Mouse (Mus musculus) cerebellum, adult 9-10 months (tissue): ENCODE data around the gene Maf.

Experiments used
- DNase-seq: peaks from one replicate; pipeline ENCODE4 v3.0.0; 2022

Maf gene

DNA sequence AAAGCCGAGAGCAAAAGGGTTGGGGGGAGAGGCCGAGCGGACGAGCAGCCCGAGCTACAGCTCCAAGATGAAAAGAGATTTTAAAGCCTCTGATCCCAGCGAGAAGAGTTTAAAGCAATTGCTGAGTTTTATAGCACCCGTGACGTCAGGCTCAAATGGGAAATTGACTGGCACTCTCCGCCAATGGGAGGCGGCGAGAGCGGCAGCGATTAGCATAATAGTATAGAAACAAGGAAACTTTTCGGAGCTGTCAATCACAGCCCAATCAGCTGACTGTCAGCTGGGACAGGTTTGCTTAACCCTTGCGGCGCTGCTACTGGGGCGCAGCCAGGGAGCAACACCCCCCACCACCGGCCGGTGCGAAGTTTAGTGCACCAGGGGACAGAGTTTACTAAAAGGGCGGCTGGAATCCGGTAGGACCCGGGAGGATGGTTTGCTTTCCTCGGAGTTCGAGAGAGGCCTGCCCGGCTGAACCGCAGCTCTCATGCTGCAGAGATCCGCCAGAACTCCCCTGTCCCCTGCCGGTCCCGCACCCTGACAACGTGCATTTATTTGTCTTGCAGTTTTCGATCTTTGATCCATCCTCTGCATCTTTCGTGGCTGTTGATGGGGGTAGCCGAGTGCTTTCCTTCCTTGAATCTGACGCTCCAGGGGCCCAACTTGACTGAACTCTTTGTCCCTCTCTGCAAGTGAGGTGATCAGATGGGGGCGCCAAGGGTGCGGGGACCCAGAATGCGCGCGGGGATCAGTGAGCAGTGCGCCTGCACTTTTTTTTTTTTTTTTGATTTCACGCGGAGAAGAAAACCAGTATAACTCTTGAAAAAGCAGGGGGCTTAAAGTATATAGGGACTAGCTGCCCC, at the start of gene Maf:
TSS of gene Maf (minus strand) at position 64 of the 860 bp plus-strand sequence.
- peak; percentile 81 for DNase-seq

GRCm38 (mm10) chr8:115756965-115757364, 49.4 kb upstream of the Maf start:
- DNase-seq = no peak

- DNase-seq = peak; percentile 94
Observed at GRCm38 (mm10) chr8:115756027-115756426, 48.4 kb upstream of the Maf start.

GRCm38 (mm10) chr8:115754694-115755093, 47.1 kb upstream of the Maf start:
- DNase-seq = no peak

DNA sequence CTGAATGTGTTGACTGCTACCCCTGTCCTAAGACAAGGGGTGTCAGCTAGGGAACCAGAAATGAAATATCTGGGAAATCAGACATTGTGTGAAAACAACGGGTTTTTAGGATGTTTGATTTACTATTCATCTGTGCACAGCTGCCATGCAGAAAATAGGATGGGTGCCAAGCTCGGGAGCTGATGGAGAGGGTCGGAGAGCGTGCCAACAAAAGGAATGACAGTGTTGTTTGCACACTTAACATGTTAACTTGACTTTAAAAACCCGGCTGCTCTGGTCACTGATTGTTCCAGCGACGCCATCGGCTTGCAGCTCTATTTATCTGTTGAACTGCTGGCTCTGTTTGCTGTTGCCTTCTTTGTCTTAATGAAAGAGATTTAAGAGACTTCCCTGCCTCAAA, 46.2 kb upstream of the Maf start:
- DNase-seq = no peak

DNA sequence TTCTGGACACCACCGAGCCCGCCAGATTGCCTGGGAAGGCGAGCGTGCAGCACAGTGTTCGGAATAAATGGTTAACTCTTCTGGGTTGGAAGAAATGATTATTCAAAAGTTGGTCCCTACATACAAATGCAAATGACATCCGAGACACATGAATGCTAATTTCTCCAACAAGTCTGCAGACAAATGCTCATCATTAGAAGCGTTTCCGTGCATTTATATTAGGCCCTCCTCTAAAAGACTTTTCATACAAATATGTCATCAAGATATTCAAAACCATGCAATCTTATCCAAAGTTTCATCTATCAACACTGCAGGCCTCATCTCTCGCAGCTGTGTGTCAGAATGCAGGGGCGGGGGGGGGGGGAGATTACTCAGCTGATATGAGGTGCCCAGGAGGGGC, 39.8 kb upstream of the Maf start:
- no peak for DNase-seq

DNA sequence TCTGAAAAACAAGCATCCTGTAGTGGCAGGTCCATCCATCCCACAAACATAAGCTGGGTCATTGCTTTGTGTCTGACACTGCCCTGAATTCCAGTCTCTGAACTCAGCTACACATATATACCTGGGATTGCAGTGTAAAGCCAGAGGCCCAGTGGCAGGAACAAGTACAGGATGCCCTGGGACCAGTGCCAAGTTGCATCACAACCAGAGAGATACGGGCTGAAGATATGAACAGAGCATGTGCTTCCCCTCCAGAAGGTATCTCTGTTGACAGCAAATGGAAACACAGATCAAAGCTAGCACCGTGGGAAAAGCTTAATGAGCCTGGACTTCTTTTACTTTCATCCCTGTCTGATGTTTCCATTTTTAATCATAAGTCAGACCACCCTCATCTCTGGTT, 38.1 kb upstream of the Maf start:
- DNase-seq = no peak

- no peak for DNase-seq
Observed at GRCm38 (mm10) chr8:115743441-115743840, 35.8 kb upstream of the Maf start.

DNA sequence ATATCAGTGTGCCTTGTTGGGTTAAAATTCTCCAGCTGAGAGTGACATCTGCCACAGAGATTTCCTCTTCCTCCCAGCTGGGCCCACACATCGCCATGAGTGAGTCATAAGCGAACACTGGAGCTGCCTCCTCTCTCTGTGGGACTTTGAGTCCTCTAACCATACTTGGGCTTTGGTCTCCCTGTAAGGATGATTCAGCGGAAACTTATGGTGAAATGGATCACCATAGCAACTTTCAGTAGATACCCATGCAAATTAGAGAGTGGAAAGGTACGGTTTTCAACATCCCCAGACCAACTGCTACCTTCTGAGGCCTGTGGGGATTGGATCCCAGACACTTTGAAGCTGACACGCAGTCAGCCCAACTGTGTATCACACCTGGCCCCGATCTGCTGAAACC, 35.1 kb upstream of the Maf start:
- DNase-seq = no peak

GRCm38 (mm10) chr8:115741964-115742363, 34.4 kb upstream of the Maf start:
- no peak for DNase-seq

GRCm38 (mm10) chr8:115739756-115740155, 32.2 kb upstream of the Maf start:
- no peak for DNase-seq

GRCm38 (mm10) chr8:115732401-115732800, 24.8 kb upstream of the Maf start:
- DNase-seq = no peak

DNA sequence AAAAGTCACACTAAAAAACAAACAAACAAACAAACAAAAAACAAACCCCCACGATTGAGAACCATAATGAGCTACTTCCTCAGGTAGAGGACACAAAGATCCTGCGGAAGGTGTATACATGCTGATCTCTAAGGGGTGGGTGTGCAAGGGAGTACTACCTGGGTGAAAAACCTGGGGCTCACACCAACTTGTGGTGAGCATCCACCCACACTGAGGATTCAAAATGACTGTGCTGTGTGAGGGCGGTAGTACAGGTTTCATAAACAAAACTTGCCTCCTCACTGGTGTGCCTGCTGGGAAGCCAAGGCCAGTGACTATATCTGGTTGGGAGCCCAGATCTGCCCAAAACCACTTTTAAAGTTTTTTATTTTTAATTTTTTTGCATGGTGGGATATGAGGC, 19.2 kb upstream of the Maf start:
- DNase-seq = no peak

GRCm38 (mm10) chr8:115726231-115726630, 18.6 kb upstream of the Maf start:
- DNase-seq = no peak

DNA sequence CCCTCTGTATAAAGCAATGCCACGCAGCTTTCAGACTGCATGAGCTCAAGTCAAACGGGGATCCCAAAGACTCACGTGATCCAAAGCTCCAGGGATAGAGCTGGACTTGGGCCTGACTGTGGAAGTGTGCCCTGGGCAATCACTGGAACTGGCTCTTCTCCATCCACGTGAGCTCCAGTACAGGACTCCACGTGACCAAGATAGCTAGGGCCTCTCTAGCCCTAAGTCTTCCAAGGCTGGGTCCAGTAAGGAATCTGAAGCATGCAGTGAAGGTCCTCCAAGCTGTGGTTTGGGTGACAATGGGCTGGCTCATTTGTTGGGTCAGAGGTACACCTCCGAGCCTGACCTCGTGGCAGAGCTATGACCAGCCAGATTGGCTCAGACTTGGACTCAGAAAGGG, 11.5 kb upstream of the Maf start:
- no peak for DNase-seq

DNA sequence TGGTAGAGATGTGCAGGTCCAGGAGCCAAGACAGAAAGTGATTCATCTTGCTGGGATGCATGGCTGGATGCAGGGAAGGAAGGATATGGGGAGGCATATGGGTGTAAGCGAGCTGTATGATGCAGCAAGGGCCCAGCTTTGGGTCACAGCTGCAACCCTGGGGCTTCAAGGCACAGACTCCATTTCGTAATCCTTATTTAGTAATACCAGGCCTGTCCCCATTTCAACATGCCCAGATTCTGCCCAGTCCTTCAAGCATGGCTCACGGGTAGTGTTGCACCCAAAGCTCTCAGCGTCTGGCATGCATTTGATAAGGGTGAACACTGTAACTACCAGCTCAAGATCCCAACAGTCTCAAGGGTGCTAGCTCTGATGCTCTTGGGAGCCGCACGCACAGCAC, 11.0 kb upstream of the Maf start:
- DNase-seq = no peak

DNA sequence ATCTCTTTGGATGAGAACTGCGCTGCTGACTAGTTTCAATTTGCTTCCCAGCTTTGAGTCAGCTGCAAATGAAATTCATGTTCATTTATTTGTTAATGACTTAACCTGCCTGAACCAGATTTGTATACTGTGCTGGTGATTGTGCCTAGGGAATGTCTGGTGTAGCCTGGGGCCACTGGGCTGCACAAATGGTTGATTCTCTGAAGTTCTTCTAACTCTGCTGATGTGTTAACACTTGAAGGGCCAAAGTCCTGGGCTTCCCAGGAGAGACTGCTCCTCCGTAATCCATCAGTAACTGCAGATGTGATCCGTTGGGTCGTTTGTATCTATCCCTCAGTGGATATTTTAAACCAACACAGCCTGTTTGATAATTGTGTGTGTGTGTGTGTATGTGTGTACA, 7.7 kb upstream of the Maf start:
- no peak for DNase-seq

GRCm38 (mm10) chr8:115711106-115711505, 3.5 kb upstream of the Maf start:
- no peak for DNase-seq

DNA sequence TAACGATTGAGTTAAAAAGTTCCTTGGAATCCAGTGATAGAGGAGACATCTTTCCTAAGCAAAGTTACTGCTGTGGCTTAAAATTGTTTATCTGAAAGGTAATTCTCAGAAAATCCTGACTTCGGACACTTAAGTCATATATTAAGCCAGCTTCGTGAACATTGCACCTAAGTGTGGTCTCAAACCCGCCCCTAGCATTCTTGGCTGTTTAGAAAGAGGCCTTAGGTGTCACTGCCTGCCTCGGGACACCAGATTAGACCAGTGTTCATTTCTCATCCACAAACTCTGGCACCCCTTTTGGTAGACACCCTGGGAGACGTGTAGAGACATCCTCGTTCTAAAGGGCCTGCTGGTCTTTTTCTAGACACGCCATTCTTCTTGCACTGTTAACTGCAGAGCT, 2.3 kb upstream of the Maf start:
- DNase-seq = no peak

DNA sequence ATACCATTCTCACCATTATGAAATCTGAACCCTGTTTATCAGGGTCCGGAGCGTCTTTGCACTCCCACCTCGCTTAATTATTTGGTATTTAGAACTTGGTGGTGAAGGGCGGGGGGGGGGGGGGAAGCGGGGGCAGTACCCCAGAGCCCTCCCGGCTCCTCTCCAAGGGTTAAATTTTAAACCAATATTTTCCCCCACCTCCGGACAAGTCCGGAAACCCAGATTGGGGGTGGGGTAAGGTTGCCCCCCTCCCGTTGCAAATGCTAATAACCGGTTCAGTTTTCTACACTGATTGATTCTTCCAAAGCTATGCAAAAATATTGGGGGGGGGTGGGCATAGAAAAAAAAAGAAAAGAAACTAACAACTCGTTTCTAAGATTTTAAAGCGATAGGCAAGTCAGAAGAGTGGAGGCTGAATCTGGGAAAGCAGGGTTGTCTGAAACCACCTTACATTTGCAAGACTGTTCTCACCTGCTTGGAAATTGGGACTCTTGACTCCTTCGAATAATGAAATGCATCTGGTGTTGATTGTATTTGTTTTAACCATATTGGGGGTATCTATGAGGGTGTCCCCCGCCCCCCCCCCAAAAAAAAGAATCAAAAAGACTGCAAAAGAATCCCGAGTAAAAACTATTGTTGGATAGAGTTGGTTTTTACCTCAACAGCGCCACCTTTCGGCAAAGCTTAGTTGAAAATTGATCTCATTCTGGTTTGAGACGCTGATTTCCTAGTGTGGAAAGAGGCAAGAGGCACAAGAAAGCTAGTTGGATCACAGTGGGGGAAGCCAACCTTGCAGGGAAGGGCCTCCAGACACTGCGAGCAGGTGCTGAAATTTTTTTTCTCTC, 1.6 kb upstream of the Maf start:
- peak; percentile 86 for DNase-seq

- DNase-seq = peak; percentile 76
Observed at GRCm38 (mm10) chr8:115706861-115707730, 498 bp downstream of the Maf start.

DNA sequence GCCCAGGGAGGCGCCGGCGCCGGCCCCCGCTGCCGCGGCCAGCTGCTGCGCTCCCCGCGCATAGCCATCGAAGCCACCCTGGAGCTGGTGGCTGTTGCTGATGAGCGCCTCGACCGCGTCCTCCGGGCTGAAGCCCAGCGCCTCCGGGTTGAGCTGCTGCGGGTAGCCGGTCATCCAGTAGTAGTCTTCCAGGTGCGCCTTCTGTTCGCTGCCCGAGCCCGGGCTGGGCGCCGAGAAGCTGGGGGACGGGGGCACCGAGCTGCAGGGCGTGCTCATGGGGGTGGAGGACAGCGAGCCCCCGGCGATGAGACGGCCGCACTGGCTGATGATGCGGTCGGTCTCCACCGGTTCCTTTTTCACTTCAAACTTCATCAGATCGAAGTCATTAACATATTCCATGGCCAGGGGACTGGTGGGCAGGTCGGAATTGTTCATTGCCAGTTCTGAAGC, 1.2 kb downstream of the Maf start:
- DNase-seq = peak; percentile 63

- peak; percentile 73 for DNase-seq
Observed at GRCm38 (mm10) chr8:115705591-115706110, 1.9 kb downstream of the Maf start.
